Mouse (Mus musculus) heart, adult 9 months (tissue): ENCODE measurements at regions not wholly inside any gene's neighbourhood (a gene's known extent, or its start where the extent isn't known, plus 50 kb on each side); places are given as distances from the start of the nearest gene placed in this dataset.
"Not testable (repeated sequence)": the region's sequence is repeated elsewhere in the genome, so short reads cannot be mapped to it uniquely, and the experiment has no call there.

Source experiments
- DNase-seq, 2 experiments: peaks; one replicate each; pipeline ENCODE4 v3.0.0; 2022; ENCODE audit warnings: low spot score in 2 of 2

DNA sequence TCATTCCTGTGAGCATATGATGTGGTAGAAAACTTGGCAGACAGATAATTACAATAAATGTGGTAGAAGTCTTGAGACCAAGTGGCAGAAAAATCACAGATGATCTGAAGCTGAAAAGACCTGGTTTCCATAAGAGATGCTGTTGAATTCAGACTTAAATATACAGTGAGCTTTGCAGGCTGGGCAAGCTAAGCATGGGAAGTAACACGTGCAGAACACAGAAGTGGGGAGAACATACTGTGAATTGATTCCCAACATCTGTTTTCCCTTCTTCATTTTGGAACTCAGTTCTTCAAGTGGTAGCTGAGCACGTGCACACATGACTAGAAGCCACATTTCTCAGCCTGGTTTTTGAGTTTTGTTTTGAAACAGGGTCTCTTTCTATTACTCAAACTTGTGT is 157.8 kb downstream of the Mterf1b start:
- DNase-seq: no peak

DNA sequence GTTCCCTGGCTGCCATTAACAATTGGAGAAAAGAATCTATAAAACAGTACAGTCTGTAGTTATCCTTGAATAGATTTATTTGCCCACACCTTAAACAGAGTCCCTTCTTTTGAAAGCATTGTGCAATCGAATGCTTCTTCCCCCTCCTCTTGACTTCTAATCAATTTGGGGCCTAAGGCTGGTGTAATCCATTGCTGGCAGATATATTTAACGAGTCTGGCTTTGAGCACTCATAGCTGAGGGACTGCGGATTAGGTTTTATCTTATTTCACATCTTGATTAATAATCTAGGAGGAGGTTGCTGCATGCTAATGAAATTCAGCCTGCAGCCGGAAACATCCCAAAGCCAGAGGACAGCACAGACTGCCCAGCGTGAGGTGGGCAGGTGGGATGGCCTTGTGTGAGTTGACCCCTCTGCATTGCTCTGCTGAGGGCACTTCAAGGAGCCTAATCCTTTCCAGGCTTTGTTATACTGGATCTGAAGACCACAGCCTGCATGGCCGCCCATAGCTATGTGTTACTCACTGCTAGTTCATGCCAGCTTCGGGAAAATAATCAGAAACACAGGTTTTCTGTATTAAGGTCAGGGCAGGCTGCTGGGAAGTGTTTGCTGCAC is 163.6 kb downstream of the Mterf1b start:
- DNase-seq: no peak

DNA sequence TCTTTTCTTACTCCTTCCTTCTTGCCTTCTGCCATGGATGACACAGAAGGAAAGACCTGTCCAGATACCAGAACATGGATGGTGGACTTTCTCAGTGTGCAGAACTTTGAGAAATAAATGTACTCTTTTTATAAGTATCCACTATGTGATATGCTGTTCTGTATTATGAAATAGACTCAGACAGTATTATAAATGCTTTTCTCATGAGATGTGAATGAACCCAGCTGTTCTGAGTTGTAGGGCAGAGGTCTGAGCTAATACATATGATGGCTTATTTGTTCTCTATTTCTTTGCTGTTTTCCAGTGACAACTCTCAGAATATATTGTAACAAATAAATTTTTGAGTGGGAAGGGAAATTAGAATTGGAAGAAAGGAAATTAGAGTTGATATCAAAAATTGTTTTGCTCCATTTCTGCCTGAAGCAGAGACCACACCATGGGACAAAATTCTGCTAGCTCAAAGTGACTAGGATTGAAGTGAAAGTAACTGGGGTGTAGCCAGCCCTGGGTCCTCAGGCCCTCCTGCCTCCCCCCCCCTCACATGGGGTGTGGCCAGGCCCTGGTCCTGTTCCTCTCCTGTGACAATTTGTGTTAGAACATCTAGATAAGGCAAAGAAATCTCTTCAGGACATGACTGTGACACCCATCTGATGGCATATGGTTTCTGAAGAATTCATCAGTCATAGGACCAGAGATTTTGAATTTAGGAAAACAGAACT is 164.5 kb downstream of the Mterf1b start:
- DNase-seq: not testable (repeated sequence)

DNA sequence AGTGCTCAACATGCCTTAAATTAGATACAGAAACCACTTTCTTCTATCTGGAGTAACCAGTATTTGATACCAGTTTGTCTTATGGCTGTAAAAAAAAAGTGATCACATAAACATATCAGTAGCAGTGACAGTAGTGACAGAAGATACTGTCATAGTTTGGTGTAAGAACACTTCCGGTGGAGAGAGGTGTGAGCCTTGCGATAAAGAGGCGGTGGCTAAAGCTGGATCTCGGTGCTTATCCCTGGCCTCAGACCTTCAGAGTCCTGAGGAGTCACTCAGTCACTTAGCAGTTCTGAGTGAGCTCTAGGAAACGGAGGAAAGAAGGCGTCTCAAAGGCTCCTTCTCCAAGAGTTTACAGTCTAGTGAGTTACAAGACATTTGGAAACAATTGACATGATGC is 169.4 kb downstream of the Mterf1b start:
- not testable (repeated sequence) for DNase-seq

DNA sequence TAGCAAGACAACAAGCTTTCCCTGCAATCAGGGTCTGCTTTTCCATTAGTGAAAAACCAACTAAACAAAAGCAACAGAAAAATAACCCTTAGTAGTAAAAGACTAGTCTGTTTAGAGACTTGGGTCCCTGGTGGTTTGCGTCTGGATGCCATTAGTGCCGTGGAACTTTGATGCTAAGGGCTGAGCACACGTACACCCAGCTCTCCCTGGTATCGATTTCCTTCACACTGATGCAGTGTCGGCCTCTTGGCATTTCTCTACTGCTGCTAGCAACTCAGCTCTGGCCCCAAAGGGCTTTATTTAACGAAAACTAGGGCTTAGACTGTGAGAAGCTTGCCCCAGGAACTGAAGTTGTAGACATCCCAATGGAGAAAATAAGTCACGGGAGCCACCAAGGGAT is 192.6 kb downstream of the Mterf1b start:
- DNase-seq: not testable (repeated sequence)

DNA sequence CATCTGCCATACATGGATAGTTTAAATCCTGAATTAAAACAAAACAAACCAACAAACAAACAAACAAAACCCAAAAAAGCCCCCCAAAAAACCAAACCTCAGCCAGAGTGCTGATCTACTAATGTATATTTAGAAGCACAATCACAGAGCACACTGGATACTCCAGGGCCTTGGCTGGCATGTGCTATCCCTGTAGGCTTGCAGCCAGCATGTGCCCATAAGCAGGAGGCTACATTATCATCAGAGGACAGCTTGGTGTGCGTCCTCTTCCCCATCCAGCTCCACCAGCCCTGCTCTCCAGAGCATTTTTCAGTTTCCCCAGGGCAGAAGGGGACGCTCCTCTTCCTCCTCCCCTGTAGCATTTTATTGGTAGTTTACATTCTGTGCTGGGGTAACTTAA is 198.9 kb downstream of the Mterf1b start:
- DNase-seq: no peak

DNA sequence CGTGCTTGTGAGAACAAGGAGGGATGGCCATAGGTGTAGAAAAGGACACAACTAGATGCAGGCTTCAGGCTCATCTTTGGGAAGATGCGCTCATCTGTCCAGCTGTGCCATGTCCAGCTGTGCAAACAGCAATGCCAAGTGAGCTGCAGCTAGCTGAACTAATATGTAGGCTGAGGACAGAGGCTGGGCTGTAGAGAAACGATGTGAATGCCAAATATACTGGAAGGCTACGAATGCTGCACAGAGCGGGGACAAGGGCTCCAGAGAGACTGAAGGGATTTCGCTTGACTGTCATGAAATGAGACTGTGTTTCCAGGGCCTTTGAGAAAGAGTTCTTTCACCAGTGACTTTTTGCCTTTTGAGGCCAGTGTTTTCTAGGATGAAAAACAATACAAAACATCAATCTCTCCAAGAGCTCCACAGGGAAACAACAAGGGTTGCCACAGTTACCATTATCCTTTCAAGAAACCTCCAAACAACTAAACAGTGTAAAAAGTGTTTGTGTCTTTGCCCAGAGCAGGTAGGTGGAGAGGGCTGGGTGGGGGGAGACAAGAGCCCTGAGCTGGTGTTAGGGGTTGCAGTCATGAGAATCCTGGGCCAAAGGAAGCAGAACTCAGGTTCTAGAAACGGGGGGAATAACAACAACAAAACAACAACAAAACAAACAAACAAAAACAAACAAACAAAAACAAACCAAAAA is 202.3 kb downstream of the Mterf1b start:
- not testable (repeated sequence) for DNase-seq

DNA sequence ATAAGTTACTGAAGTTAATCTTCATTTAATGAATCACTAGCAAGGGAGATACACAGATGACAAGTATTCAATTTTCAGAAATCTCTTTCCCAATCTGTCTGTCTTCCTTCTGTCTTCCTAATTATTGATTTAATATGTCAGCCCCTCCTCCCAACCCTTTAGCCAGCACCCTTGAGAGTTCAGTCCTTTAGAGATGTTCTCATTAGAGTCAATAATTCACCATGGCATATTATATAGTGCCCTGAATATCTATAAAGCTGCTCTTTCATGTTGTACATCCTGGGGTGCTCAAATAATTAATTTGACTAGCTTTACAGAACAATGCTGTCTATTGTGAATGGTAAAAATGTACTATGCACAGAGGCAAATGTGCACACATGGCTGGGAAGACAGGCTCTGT is 205.9 kb downstream of the Mterf1b start:
- no peak for DNase-seq

DNA sequence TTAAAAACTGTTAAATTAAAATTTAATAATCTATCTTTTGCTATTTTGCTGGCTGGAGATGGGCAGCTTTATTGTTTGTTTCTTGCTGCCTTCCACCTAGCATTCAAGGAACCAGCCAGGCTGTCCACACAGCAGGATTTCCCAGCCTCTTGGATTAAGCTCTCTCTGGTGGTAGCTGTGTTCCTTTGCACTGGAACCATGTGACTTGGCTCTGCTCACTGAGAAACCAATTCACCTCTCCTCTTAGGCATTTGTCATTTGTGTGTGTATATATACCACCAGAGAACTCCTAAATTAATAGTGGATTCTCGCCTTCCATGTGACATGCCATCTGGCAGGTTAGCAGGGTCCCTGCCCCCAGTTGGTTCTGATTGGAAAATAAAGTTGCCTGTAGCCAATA is 225.6 kb downstream of the Mterf1b start:
- no peak for DNase-seq
